Mouse (Mus musculus): ENCODE measurements around the gene Ncor2.
A peak's percentile ranks its signal among the peaks of the same experiment; 100 is the strongest.

The Ncor2 gene

DNA sequence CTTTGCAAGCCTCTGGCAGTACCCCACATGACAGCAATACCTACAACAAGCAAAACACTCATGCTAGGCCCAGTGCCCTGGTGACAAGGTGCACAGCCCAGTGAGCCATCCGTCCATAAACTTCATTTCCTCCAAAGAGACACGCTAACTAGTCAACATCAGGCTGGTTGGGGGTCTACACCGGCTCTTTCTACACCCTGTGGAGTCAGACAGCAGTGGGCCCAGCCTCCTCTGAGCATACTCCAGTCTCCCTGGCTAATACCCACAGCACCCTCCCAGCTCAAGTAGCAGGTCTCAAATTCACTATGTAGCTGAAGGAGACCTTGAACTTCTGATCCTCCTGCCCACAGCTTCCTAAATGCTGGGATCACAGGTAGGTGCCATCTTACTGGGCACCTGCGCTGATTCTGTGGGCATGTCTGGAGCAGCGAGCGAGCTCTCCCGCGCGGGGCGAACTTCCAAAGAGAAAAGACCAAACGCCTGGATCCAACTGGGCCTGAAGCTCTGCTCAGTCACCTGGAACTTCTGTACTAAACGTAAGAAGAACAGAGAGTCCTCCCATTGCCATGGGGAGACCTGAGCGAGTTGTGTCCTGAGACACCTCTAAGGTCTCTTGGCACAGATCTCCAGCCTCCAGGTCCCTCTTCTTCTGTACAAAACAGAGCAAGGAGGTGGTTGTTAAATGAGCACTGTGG is 46.3 kb downstream of the Ncor2 start:
- DNase-seq (ENCODE audit: low read depth in 1 of 2, low spot score in 2 of 2): no peak

DNA sequence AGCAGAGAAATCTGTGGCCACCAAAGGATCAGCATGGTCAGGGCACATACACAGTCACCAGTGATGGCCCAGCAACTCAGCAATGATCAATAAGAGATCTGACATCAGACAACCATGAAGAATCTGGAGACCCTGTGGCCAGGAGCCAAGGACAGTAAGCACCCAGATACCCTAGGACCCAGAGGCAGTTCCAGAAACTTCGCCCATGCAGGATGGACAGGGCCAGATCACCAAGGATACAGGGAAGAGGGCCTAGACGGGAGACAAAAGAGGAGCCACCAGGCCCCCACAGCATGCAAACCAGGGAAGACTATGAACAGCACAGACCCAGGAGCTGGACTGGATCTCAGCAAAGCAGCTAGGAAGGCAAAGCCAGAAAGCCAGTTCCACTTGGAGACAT is 47.0 kb downstream of the Ncor2 start:
- DNase-seq (ENCODE audit: low read depth in 1 of 2, low spot score in 2 of 2): no peak

DNA sequence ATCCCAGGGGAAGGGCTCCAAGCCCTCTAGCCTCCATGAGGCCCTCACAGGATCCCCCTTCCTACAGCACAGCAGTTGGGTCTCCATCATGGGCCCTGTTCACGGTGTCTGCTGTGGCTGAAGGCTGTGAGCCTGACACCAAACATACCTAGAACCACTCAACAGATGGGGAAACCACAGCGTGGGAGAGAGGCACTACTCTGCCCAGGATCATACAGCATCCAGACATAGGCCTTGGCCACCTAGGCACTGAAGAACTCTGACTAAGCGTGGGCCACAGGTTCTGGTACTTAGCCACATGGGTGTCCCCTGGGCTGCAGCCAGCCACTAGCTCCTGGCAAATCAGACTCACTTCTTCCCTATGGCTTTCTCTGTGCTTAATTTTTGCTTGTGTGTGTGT is 48.6 kb downstream of the Ncor2 start:
- DNase-seq (ENCODE audit: low read depth in 1 of 2, low spot score in 2 of 2): no peak

GRCm38 (mm10) chr5:125128939-125129385 is 50.1 kb downstream of the Ncor2 start:
- DNase-seq (ENCODE audit: low read depth in 1 of 2, low spot score in 2 of 2): no peak

DNA sequence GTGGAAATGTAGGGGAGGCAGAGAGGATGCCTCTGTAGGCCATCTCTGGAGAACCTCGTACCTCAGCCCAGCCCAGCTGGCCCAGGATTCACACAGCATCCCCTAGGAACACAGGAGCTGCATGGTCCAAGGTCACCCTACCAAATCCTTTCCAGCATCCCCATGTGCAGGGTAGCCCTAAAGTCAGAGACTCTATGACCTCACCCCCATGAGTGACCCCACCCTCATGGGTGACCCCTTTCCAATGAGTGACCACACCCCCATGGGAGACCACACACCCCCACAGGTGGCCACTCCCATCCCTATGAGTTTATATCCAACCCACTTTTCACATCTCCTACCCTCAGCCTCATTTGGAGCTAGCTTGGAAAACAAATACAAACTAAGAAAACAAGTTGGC is 51.1 kb downstream of the Ncor2 start:
- DNase-seq (ENCODE audit: low read depth in 1 of 2, low spot score in 2 of 2): no peak

DNA sequence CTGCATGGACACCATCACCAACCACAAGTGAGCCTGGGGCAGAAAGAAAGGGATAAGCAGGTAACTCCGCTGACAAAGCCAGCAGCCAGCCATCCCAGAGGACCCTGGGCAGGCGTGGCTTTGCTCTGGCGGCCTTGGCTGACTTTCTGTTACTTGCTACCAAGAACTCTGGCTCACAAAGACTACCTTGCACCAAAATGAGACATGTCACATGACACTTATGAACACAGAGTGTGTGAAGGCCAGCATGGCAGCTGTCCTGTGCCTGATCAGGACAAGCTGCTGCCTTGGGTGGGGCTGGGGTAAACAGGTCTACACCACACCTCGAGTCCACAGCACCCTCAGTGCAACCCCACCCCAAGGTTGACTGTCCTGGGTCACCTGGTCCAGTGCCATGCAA is 51.6 kb downstream of the Ncor2 start:
- DNase-seq (ENCODE audit: low read depth in 1 of 2, low spot score in 2 of 2): no peak

GRCm38 (mm10) chr5:125125966-125126464 is 53.0 kb downstream of the Ncor2 start:
- DNase-seq (ENCODE audit: low read depth in 1 of 2, low spot score in 2 of 2): no peak

GRCm38 (mm10) chr5:125125219-125125618 is 53.8 kb downstream of the Ncor2 start:
- DNase-seq (ENCODE audit: low read depth in 1 of 2, low spot score in 2 of 2): no peak

DNA sequence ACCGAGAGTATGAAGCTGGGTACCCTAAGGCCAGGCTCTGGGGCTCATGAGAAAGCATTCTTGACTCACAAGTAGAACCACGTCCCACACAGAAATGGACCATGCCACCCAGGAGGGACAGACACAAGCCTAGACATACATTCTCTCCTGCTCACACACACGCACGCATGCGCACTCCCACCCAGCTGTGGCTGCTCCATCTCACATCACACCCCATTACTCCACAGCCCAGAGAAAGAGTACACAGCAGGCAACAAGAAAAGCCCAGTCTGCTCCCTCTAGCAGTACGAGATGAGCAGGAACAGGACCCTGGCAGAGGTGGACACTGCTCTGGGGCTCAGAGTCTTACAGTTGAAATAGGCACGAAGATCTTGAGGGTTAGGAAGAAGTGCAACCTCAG is 55.0 kb downstream of the Ncor2 start:
- no peak for DNase-seq (ENCODE audit: low read depth in 1 of 2, low spot score in 2 of 2)

DNA sequence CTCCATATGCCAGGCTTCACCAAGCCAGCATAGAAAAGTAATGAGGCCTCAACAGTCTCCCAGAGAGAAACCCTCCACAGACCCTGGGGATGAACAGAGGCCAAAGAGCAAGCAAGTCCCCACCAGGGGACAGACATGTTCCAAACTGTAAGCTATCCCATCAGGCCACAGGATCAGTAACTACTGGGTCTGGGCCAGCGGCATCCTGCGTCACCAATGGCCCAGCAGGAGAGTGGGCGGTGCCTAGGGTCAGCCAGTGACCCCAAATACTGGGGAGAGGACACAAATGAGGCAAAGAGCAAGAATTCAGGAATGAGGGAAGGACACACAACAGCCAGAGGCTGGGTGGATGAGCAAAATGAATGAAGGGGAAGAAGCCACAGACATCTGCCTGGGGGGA is 55.8 kb downstream of the Ncor2 start:
- DNase-seq (ENCODE audit: low read depth in 1 of 2, low spot score in 2 of 2): no peak

GRCm38 (mm10) chr5:125122546-125122945 is 56.5 kb downstream of the Ncor2 start:
- no peak for DNase-seq (ENCODE audit: low read depth in 1 of 2, low spot score in 2 of 2)

DNA sequence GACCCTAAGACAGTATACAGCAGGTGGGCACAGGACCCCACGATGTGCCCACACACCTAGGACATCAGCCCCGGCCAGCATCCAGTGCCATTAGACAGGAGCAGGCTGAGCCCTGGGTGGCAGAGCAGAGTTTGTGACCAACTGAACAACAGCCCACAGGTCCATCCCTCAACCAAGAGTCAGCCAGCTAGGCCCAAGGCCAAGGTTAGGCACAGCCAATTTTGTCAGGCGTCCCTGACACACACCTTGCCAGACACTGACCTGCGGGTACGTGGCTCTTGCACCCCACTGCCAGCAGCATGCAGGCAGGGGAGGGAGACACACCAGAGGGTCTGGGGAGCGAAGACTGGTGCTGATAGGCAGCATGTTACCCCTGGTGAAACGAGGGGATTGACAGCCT is 57.0 kb downstream of the Ncor2 start:
- DNase-seq (ENCODE audit: low read depth in 1 of 2, low spot score in 2 of 2): no peak

DNA sequence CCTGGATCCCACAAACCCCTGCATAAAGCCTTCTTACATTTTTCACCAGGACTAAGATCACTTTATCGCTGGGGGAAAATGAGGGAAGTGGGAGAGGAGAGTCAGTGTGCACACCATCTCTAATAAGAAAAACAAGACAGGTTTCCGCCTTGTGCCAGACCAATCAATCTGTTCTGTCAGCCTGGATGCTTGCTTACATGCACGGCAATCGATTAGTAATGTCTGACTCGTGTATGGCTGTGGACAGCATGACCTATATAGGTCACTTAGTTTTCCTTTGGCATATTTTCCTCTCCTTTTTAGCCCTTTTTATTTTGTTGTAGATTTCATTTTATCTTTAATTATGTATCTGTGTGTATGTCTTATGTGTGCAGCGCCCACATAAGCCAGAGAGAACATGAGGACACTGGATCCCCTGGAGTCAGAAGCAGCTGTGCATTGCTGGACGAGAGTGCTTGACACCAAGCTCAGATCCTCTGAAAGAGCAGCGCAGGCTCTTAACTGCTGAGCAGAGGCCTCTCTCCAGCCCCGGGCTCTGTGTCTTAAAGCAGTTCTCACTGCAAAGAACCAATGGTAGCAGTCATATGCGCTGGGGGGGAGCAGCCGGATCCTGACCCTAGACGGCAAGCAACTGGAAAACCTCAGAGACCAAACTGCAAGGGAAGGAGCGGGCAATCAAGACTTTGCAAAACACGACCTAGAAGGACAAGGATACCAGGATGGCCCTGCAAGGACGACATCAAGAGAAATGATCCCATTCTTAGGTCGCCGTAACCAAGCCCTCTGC is 58.3 kb downstream of the Ncor2 start:
- DNase-seq (ENCODE audit: low read depth in 1 of 2, low spot score in 2 of 2): no peak

GRCm38 (mm10) chr5:125117238-125117637 is 61.8 kb downstream of the Ncor2 start:
- DNase-seq (ENCODE audit: low read depth in 1 of 2, low spot score in 2 of 2): no peak

- DNase-seq (ENCODE audit: low read depth in 1 of 2, low spot score in 2 of 2): no peak
Observed at GRCm38 (mm10) chr5:125113029-125113428, 66.0 kb downstream of the Ncor2 start.

- DNase-seq (ENCODE audit: low read depth in 1 of 2, low spot score in 2 of 2): no peak
Observed at GRCm38 (mm10) chr5:125112588-125112987, 66.4 kb downstream of the Ncor2 start.

GRCm38 (mm10) chr5:125111137-125111536 is 67.9 kb downstream of the Ncor2 start:
- no peak for DNase-seq (ENCODE audit: low read depth in 1 of 2, low spot score in 2 of 2)

DNA sequence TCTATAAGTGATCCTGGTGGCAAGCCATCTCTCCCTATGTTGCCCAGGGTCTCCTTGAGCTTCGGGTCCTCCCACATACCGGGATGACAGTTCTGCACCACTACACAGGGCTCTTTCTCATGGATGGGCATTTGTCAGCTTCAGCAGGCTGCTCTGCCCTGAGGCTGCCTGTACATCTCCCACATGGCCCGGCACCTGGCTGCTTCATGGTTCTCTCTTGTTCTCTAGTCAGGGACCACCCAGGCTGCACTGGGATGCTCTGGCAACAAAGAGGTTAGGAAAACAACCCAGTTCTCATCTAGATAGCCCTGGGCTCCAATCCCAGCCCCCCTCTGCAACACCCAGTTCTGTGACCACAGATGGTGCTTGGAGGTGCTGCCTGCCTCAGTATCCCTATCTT is 68.3 kb downstream of the Ncor2 start:
- DNase-seq (ENCODE audit: low read depth in 1 of 2, low spot score in 2 of 2): no peak

DNA sequence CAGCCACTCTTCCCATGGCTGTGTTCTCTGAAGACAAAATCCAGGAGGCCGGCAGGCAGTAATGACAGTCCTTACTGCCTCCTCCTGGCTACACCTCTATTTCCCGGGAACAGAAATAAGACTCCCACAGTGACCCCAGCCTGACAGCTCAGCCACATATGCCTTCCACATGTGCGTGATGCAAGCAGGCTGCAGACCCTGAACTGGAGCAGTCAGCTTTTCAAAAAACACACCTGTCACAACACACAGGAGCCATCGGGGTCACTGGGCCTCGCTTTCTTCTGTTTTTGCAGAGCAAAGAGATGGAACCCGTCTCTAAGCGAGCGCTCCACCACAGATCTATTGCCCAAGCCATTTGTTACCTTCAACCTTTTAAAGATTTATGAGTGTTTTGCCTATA is 68.8 kb downstream of the Ncor2 start:
- no peak for DNase-seq (ENCODE audit: low read depth in 1 of 2, low spot score in 2 of 2)

- DNase-seq (ENCODE audit: low read depth in 1 of 2, low spot score in 2 of 2): peak in 1 of 2 experiments; percentile 35
Observed at GRCm38 (mm10) chr5:125107011-125107651, 71.9 kb downstream of the Ncor2 start.

- DNase-seq (ENCODE audit: low read depth in 1 of 2, low spot score in 2 of 2): peak; percentile 25 to 52
Observed at GRCm38 (mm10) chr5:125106191-125106590, 72.8 kb downstream of the Ncor2 start.

GRCm38 (mm10) chr5:125104841-125105240 is 74.2 kb downstream of the Ncor2 start:
- DNase-seq (ENCODE audit: low read depth in 1 of 2, low spot score in 2 of 2): no peak
